Mouse (Mus musculus): Measurements from ENCODE around the gene Tomm20l. TPM values are rescaled to one million over a fixed set of nuclear protein-coding genes. Genes with fewer than 3 reads are reported as not detected.

Gene Tomm20l
- polyA plus RNA-seq, 1 experiment from 2014 or later = not detected

- WGBS (ENCODE audit: insufficient replicate concordance) = 10% methylated on average over 5 of the region's 5 CpGs
These were observed 24.4 kb downstream of the Tomm20l start for GRCm38 (mm10) chr12:71135581-71135980.

GRCm38 (mm10) chr12:71136130-71136973 lies 25.1 kb downstream of the Tomm20l start, which contains the start of the genes Timm9 and 2700049A03Rik:
Timm9 (minus strand) TSS chr12:71136684.
2700049A03Rik (plus strand) TSS chr12:71136848.
- peaks cover 34% of the 10 kb centered on the region for H3K4me1 ChIP-seq (replicated peaks)
- peak within 1 kb of the TSS; percentile 89 for H3K9ac ChIP-seq
- ATAC-seq (ENCODE audit: low read depth) (peak; percentile 84), DNase-seq (peak; percentile 76)
- no peaks in the 10 kb centered on the region for H3K9me3 ChIP-seq (replicated peaks)
- peak within 1 kb of the TSS; percentile 83 for H3K27ac ChIP-seq
- peak within 1 kb of the TSS; percentile 97 for H3K4me2 ChIP-seq
- no peaks in the 10 kb centered on the region for H3K27me3 ChIP-seq
- H3K4me3 ChIP-seq (replicated peaks) = peak within 1 kb of the TSS; percentile 92
- 1% methylated on average over 52 of the region's 52 CpGs for WGBS (ENCODE audit: insufficient replicate concordance)
- peaks cover 36% of the 10 kb centered on the region for H3K36me3 ChIP-seq

More at GRCm38 (mm10) chr12:71135581-71135980, 24.4 kb downstream of the Tomm20l start:
- ATAC-seq (ENCODE audit: low read depth) (no peak), DNase-seq (no peak)
- Histone ChIP-seq H3K27ac (no peak overlapping the region; the same call in 1 of the 2 replicates), H3K4me1 (replicated peaks) (peaks cover 34% of the 10 kb centered on the region), H3K4me3 (replicated peaks) (peak overlapping the region; percentile 92), H3K4me2 (peak overlapping the region; percentile 97), H3K36me3 (peaks cover 36% of the 10 kb centered on the region), H3K9me3 (replicated peaks) (no peaks in the 10 kb centered on the region), H3K27me3 (no peaks in the 10 kb centered on the region), H3K9ac (peak overlapping the region; percentile 89)

DNA sequence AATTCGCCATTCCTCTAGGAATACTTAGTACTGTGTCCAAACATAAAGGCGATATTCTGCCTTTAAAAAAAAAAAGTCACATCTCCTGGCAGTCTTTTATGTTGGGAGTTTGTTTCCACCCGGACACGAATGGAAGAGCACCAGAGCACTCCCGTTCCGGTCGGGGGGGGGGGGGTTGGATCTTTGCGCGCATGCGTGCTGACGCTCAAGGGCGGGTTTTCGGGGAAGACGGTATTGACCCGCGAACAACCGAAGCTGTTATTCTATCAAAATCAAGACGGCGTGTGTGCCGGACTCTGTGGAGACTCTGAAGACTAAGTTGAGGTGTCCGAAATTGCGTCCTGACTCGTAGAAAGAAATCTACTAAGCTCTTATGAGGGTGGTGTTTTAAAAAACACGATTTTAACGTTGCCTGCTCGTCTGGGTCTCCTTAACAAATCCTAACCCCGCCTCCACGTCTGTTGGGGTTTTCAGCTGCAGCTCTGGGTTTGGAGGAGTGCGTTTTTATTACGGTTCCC lies 25.8 kb downstream of the Tomm20l start:
- under 1% methylated on average over 30 of the region's 30 CpGs for WGBS (ENCODE audit: insufficient replicate concordance)
- peak; percentile 74 for DNase-seq
- peak; percentile 82 for ATAC-seq (ENCODE audit: low read depth)
- H3K4me2 ChIP-seq = peak overlapping the region; percentile 97
- peak overlapping the region; percentile 89 for H3K9ac ChIP-seq
- H3K4me3 ChIP-seq (replicated peaks) = peak overlapping the region; percentile 92
- H3K9me3 ChIP-seq (replicated peaks) = no peaks in the 10 kb centered on the region
- H3K4me1 ChIP-seq (replicated peaks) = peaks cover 34% of the 10 kb centered on the region
- peak overlapping the region; percentile 83 for H3K27ac ChIP-seq
- H3K27me3 ChIP-seq = no peaks in the 10 kb centered on the region
- peaks cover 36% of the 10 kb centered on the region for H3K36me3 ChIP-seq

GRCm38 (mm10) chr12:71137686-71138085 lies 26.5 kb downstream of the Tomm20l start:
- ATAC-seq (ENCODE audit: low read depth) = no peak
- H3K4me2 ChIP-seq = peak overlapping the region; percentile 93
- 4% methylated on average over 11 of the region's 11 CpGs for WGBS (ENCODE audit: insufficient replicate concordance)
- H3K4me1 ChIP-seq (replicated peaks) = peaks cover 34% of the 10 kb centered on the region
- no peak for DNase-seq
- peak overlapping the region; percentile 61 for H3K27ac ChIP-seq
- H3K9me3 ChIP-seq (replicated peaks) = no peaks in the 10 kb centered on the region
- no peaks in the 10 kb centered on the region for H3K27me3 ChIP-seq
- peaks cover 37% of the 10 kb centered on the region for H3K36me3 ChIP-seq
- H3K4me3 ChIP-seq (replicated peaks) = peak overlapping the region; percentile 92
- peak overlapping the region; percentile 89 for H3K9ac ChIP-seq

- Histone ChIP-seq H3K27ac (no peak overlapping the region), H3K9ac (no peak overlapping the region), H3K4me1 (replicated peaks) (peaks cover 32% of the 10 kb centered on the region), H3K36me3 (peaks cover 48% of the 10 kb centered on the region), H3K4me2 (peak overlapping the region; percentile 93), H3K27me3 (no peaks in the 10 kb centered on the region), H3K4me3 (replicated peaks) (no peak overlapping the region), H3K9me3 (replicated peaks) (no peaks in the 10 kb centered on the region)
- DNase-seq (peak; percentile 16), ATAC-seq (ENCODE audit: low read depth) (no peak)
- WGBS (ENCODE audit: insufficient replicate concordance) = 65% methylated on average over 5 of the region's 5 CpGs
These were observed 28.1 kb downstream of the Tomm20l start for GRCm38 (mm10) chr12:71139258-71139828.

GRCm38 (mm10) chr12:71141189-71141588 lies 30.0 kb downstream of the Tomm20l start:
- Histone ChIP-seq H3K36me3 (peaks cover 46% of the 10 kb centered on the region), H3K4me2 (no peak overlapping the region), H3K9ac (no peak overlapping the region), H3K9me3 (replicated peaks) (no peaks in the 10 kb centered on the region), H3K4me3 (replicated peaks) (no peak overlapping the region), H3K27me3 (no peaks in the 10 kb centered on the region), H3K4me1 (replicated peaks) (peaks cover 20% of the 10 kb centered on the region), H3K27ac (no peak overlapping the region)
- ATAC-seq (ENCODE audit: low read depth) (no peak), DNase-seq (no peak)

DNA sequence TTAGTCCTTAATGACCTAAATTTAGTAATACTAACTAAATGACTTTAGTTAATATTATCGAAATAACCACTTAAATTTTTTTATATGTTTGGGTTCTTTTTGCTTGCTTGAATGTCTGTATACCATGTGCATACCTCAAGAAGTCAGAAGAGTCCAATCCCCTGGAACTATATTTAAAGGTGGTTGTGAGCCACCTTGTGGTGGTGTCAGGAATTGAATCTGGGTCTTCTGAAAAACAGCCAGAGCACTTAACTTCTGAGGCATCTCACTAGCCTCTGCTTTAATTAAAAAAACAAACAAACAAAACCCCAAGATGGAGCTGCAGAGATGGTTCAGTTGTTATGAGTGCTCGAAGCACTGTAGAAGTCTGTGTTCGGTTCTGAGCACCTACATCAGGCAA lies 36.4 kb downstream of the Tomm20l start:
- Histone ChIP-seq H3K4me2 (no peak overlapping the region), H3K27me3 (no peaks in the 10 kb centered on the region), H3K9me3 (replicated peaks) (no peaks in the 10 kb centered on the region), H3K36me3 (peaks cover 47% of the 10 kb centered on the region), H3K4me1 (replicated peaks) (no peaks in the 10 kb centered on the region), H3K9ac (no peak overlapping the region), H3K4me3 (replicated peaks) (no peak overlapping the region), H3K27ac (no peak overlapping the region)
- ATAC-seq (ENCODE audit: low read depth) (no peak), DNase-seq (peak; percentile 12)
- 61% methylated on average over 3 of the region's 3 CpGs for WGBS (ENCODE audit: insufficient replicate concordance)

DNA sequence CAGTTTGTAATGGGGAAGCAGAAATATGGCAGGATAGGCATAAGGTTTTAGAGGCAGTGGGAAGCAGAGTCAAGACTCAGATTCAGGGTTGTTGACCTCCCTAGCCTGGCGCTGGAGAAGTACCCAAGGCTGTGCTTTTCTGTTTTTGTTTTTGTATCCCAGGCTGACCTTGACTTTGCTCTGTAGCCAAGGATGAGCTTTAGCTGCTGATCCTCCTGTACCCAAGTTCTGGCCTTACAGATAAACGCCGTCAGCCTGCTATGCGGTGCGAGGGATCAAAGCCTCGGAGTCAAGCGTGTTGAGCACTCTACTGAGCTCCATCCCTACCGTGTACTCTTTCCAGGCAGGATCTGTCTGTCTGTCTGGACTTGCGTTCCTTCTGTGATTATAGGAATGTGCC lies 37.6 kb downstream of the Tomm20l start:
- Histone ChIP-seq H3K4me1 (replicated peaks) (no peaks in the 10 kb centered on the region), H3K9ac (no peak overlapping the region), H3K27ac (no peak overlapping the region), H3K27me3 (no peaks in the 10 kb centered on the region), H3K9me3 (replicated peaks) (no peaks in the 10 kb centered on the region), H3K4me3 (replicated peaks) (no peak overlapping the region), H3K4me2 (no peak overlapping the region), H3K36me3 (peaks cover 47% of the 10 kb centered on the region)
- ATAC-seq (ENCODE audit: low read depth) (no peak), DNase-seq (no peak)
- WGBS (ENCODE audit: insufficient replicate concordance) = 90% methylated on average over 9 of the region's 9 CpGs

- ATAC-seq (ENCODE audit: low read depth) = no peak
- Histone ChIP-seq H3K9me3 (replicated peaks) (no peaks in the 10 kb centered on the region), H3K27ac (no peak overlapping the region), H3K4me1 (replicated peaks) (no peaks in the 10 kb centered on the region), H3K36me3 (peaks cover 44% of the 10 kb centered on the region), H3K4me2 (no peak overlapping the region), H3K27me3 (no peaks in the 10 kb centered on the region), H3K4me3 (replicated peaks) (no peak overlapping the region), H3K9ac (no peak overlapping the region)
- 68% methylated on average over 6 of the region's 6 CpGs for WGBS (ENCODE audit: insufficient replicate concordance)
- no peak for DNase-seq
These were observed 38.2 kb downstream of the Tomm20l start for GRCm38 (mm10) chr12:71149456-71149855.

DNA sequence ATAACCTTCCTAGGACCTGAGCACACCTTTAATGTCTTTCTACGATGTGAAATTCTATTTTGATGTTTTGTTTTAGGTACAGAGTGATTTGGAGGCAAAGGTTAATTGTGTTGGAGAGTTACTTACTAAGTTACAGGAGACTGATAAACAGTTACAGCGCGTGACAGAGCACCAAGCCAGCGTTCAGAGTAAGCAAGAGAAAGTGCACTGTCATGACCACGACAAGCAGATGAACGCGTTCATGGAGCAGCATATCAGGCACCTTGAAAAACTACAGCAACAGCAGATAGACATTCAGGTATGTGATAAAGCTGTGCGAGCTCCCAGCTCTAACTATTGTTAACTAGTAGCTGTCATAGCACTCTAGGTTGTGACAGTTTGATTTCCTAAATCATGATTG lies 38.9 kb downstream of the Tomm20l start:
- H3K36me3 ChIP-seq = peaks cover 50% of the 10 kb centered on the region
- no peak overlapping the region for H3K27ac ChIP-seq
- H3K9ac ChIP-seq = no peak overlapping the region
- H3K27me3 ChIP-seq = no peaks in the 10 kb centered on the region
- no peak overlapping the region for H3K4me2 ChIP-seq
- H3K4me3 ChIP-seq (replicated peaks) = no peak overlapping the region
- DNase-seq = peak; percentile 22
- no peaks in the 10 kb centered on the region for H3K4me1 ChIP-seq (replicated peaks)
- H3K9me3 ChIP-seq (replicated peaks) = no peaks in the 10 kb centered on the region
- ATAC-seq (ENCODE audit: low read depth) = peak; percentile 81; the same call in 1 of the 2 replicates
- 27% methylated on average over 8 of the region's 8 CpGs for WGBS (ENCODE audit: insufficient replicate concordance)

DNA sequence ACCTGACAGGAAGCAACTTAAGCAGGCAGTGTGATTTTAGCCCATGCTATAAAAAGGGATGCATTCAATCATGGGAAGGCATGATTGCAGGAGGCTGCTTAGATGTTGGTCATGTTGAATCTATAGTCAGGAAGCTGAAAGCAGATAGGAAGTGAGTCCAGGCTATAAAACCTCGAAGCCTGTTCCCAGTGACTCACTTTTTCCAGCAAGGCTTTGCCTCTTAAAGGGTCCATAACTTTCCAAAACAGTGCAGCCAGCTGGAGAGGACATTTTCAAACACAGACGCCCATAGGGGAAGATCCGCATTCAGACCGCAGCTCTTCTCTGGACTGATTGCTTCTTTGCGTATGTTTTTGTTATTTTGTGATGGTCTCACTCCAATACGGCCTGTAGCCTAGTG lies 43.8 kb downstream of the Tomm20l start:
- Histone ChIP-seq H3K4me3 (replicated peaks) (no peak overlapping the region), H3K27me3 (no peaks in the 10 kb centered on the region), H3K36me3 (peaks cover 64% of the 10 kb centered on the region), H3K4me1 (replicated peaks) (no peaks in the 10 kb centered on the region), H3K4me2 (no peak overlapping the region), H3K27ac (no peak overlapping the region), H3K9me3 (replicated peaks) (no peaks in the 10 kb centered on the region), H3K9ac (no peak overlapping the region)
- no peak for ATAC-seq (ENCODE audit: low read depth)
- WGBS (ENCODE audit: insufficient replicate concordance) = 87% methylated on average over 6 of the region's 6 CpGs
- DNase-seq = no peak
